Mouse (Mus musculus): ENCODE data around the gene Olfr211. TPM values are rescaled to one million over a fixed set of nuclear protein-coding genes. Genes with fewer than 3 reads are reported as not detected.
A peak's percentile ranks its signal among the peaks of the same experiment; 100 is the strongest.

The Olfr211 gene
- polyA plus RNA-seq (2014; fragmentation: Nextera tagmentation; extraction: Ambion mirVana) = not detected in 2 replicates

- 68% methylated on average over 4 of the region's 4 CpGs for WGBS
- H3K4me3 ChIP-seq (ENCODE audit: low read depth, low read length) = no peak within 1 kb of the TSS
- ATAC-seq (no peak), DNase-seq (ENCODE audit: low spot score) (peak; percentile 4)
- H3K9ac ChIP-seq (ENCODE audit: low read length) = no peak within 1 kb of the TSS
- H3K9me3 ChIP-seq (replicated peaks; ENCODE audit: control insufficient read depth, low read length) = no peaks in the 10 kb centered on the region
- no peaks in the 10 kb centered on the region for H3K27me3 ChIP-seq (replicated peaks; ENCODE audit: control insufficient read depth, insufficient read depth, low read length)
- H3K36me3 ChIP-seq (ENCODE audit: control insufficient read depth, insufficient read depth, low read length) = no peaks in the 10 kb centered on the region
- H3K4me2 ChIP-seq (ENCODE audit: low read length) = no peak within 1 kb of the TSS
- H3K4me1 ChIP-seq (ENCODE audit: control insufficient read depth, insufficient read depth, low read length) = no peaks in the 10 kb centered on the region
- H3K27ac ChIP-seq (ENCODE audit: low read depth, low read length) = no peak within 1 kb of the TSS
Measured at GRCm38 (mm10) chr6:116488791-116489190, at the start of gene Olfr211. Olfr211 (plus strand) TSS chr6:116489091.

GRCm38 (mm10) chr6:116439531-116439930 is 49.4 kb upstream of the Olfr211 start:
- no peak overlapping the region for H3K4me3 ChIP-seq (ENCODE audit: low read depth, low read length)
- no peaks in the 10 kb centered on the region for H3K9me3 ChIP-seq (replicated peaks; ENCODE audit: control insufficient read depth, low read length)
- no peak overlapping the region for H3K4me2 ChIP-seq (ENCODE audit: low read length)
- H3K9ac ChIP-seq (ENCODE audit: low read length) = no peak overlapping the region
- ATAC-seq (no peak), DNase-seq (ENCODE audit: low spot score) (no peak)
- 91% methylated on average over 6 of the region's 6 CpGs for WGBS
- no peak overlapping the region for H3K27ac ChIP-seq (ENCODE audit: low read depth, low read length)
- H3K27me3 ChIP-seq (replicated peaks; ENCODE audit: control insufficient read depth, insufficient read depth, low read length) = no peaks in the 10 kb centered on the region
- no peaks in the 10 kb centered on the region for H3K36me3 ChIP-seq (ENCODE audit: control insufficient read depth, insufficient read depth, low read length)
- H3K4me1 ChIP-seq (ENCODE audit: control insufficient read depth, insufficient read depth, low read length) = no peaks in the 10 kb centered on the region

DNA sequence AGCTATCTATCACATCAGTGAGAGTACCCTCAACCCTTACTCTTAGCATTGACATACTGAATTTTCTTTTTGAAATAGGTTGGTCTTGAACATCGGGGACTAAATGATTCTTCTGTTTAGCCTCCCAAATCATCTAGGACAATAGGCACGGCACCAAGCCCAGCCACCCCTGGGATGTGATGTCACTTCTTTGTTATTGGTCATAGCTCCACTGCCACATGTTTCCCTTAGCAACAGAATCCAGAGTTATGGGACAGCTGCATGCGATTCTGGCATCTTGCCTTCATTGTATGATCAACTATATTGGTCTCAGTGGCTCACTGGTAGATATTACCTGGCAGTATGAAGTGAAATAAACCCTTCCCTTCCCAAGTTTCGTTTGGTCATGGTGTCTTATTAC is 48.4 kb upstream of the Olfr211 start:
- no peak overlapping the region for H3K9ac ChIP-seq (ENCODE audit: low read length)
- no peaks in the 10 kb centered on the region for H3K27me3 ChIP-seq (replicated peaks; ENCODE audit: control insufficient read depth, insufficient read depth, low read length)
- no peak overlapping the region for H3K4me2 ChIP-seq (ENCODE audit: low read length)
- H3K36me3 ChIP-seq (ENCODE audit: control insufficient read depth, insufficient read depth, low read length) = no peaks in the 10 kb centered on the region
- DNase-seq (ENCODE audit: low spot score) (no peak), ATAC-seq (no peak)
- 74% methylated on average over 4 of the region's 4 CpGs for WGBS
- no peaks in the 10 kb centered on the region for H3K9me3 ChIP-seq (replicated peaks; ENCODE audit: control insufficient read depth, low read length)
- no peaks in the 10 kb centered on the region for H3K4me1 ChIP-seq (ENCODE audit: control insufficient read depth, insufficient read depth, low read length)
- no peak overlapping the region for H3K27ac ChIP-seq (ENCODE audit: low read depth, low read length)
- H3K4me3 ChIP-seq (ENCODE audit: low read depth, low read length) = no peak overlapping the region

- no peaks in the 10 kb centered on the region for H3K36me3 ChIP-seq (ENCODE audit: control insufficient read depth, insufficient read depth, low read length)
- 85% methylated on average over 4 of the region's 4 CpGs for WGBS
- ATAC-seq = no peak
- H3K4me2 ChIP-seq (ENCODE audit: low read length) = no peak overlapping the region
- no peaks in the 10 kb centered on the region for H3K4me1 ChIP-seq (ENCODE audit: control insufficient read depth, insufficient read depth, low read length)
- DNase-seq (ENCODE audit: low spot score) = no peak
- no peaks in the 10 kb centered on the region for H3K27me3 ChIP-seq (replicated peaks; ENCODE audit: control insufficient read depth, insufficient read depth, low read length)
- H3K27ac ChIP-seq (ENCODE audit: low read depth, low read length) = no peak overlapping the region
- H3K4me3 ChIP-seq (ENCODE audit: low read depth, low read length) = no peak overlapping the region
- H3K9me3 ChIP-seq (replicated peaks; ENCODE audit: control insufficient read depth, low read length) = no peaks in the 10 kb centered on the region
- no peak overlapping the region for H3K9ac ChIP-seq (ENCODE audit: low read length)
Measured at GRCm38 (mm10) chr6:116440849-116441248, 48.0 kb upstream of the Olfr211 start.

DNA sequence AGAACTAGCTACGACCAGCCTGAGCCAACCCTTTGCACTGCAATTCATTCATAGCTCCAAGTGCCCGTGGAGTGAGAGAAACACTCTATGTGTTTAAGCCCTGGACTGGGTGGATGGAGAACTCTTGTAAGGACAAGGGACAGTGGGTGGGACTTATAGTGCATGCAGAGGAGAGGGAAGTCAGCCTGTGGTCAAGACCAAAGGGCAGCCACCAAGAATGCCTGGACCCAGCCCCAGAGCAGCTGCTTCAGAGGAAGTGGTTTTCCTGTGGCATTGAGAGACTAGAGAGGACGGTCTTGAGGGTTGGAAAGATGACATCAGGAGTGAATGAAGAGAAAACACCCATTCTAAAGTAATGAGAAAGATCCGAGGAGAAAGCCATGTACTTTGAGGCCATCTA is 33.1 kb upstream of the Olfr211 start:
- DNase-seq (ENCODE audit: low spot score) = no peak
- Histone ChIP-seq H3K9ac (ENCODE audit: low read length) (no peak overlapping the region), H3K4me1 (ENCODE audit: control insufficient read depth, insufficient read depth, low read length) (peaks cover under 1% of the 10 kb centered on the region; the same call in 1 of the 2 replicates), H3K9me3 (replicated peaks; ENCODE audit: control insufficient read depth, low read length) (no peaks in the 10 kb centered on the region), H3K27me3 (replicated peaks; ENCODE audit: control insufficient read depth, insufficient read depth, low read length) (0 out of 2 replicates have a peak, but pooled peaks cover 8% of the 10 kb centered on the region), H3K4me2 (ENCODE audit: low read length) (no peak overlapping the region), H3K36me3 (ENCODE audit: control insufficient read depth, insufficient read depth, low read length) (no peaks in the 10 kb centered on the region), H3K4me3 (ENCODE audit: low read depth, low read length) (no peak overlapping the region), H3K27ac (ENCODE audit: low read depth, low read length) (no peak overlapping the region)
- WGBS = 79% methylated on average over 4 of the region's 4 CpGs
- ATAC-seq = no peak

DNA sequence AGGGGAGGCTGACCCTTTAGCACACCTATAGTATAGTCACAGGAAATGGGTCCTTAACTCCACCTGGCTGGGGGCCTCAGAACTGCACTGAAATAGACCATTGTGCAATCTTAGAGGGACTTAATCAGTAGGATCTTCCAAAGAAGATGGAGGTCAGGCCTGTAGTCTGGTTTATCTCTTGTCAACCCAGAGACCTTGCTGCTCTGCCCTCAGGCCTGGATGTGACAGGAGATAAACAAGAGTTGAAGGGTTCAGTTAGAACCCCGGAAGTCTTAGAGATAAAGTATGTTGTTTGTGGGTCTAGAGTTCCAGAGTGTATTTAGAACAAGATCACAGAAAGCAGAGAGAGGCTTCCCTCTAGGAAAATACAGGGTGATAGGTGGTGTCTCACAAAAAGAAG is 32.4 kb upstream of the Olfr211 start:
- ATAC-seq = no peak
- 100% methylated on average over 1 of the region's 1 CpGs for WGBS

GRCm38 (mm10) chr6:116458728-116459127 is 30.2 kb upstream of the Olfr211 start:
- Histone ChIP-seq H3K9me3 (replicated peaks; ENCODE audit: control insufficient read depth, low read length) (no peaks in the 10 kb centered on the region), H3K36me3 (ENCODE audit: control insufficient read depth, insufficient read depth, low read length) (no peaks in the 10 kb centered on the region), H3K27ac (ENCODE audit: low read depth, low read length) (no peak overlapping the region), H3K4me2 (ENCODE audit: low read length) (no peak overlapping the region), H3K4me1 (ENCODE audit: control insufficient read depth, insufficient read depth, low read length) (peaks cover 4% of the 10 kb centered on the region; the same call in 1 of the 2 replicates), H3K27me3 (replicated peaks; ENCODE audit: control insufficient read depth, insufficient read depth, low read length) (0 out of 2 replicates have a peak, but pooled peaks cover 8% of the 10 kb centered on the region), H3K9ac (ENCODE audit: low read length) (no peak overlapping the region), H3K4me3 (ENCODE audit: low read depth, low read length) (no peak overlapping the region)
- ATAC-seq (no peak), DNase-seq (ENCODE audit: low spot score) (no peak)
- WGBS = 70% methylated on average over 4 of the region's 4 CpGs

More for the DNA sequence above, 32.4 kb upstream of the Olfr211 start:
- H3K4me1 ChIP-seq (ENCODE audit: control insufficient read depth, insufficient read depth, low read length) = peaks cover 4% of the 10 kb centered on the region; the same call in 1 of the 2 replicates
- no peak overlapping the region for H3K4me3 ChIP-seq (ENCODE audit: low read depth, low read length)
- H3K27ac ChIP-seq (ENCODE audit: low read depth, low read length) = no peak overlapping the region
- H3K36me3 ChIP-seq (ENCODE audit: control insufficient read depth, insufficient read depth, low read length) = no peaks in the 10 kb centered on the region
- no peak for DNase-seq (ENCODE audit: low spot score)
- H3K9me3 ChIP-seq (replicated peaks; ENCODE audit: control insufficient read depth, low read length) = no peaks in the 10 kb centered on the region
- H3K27me3 ChIP-seq (replicated peaks; ENCODE audit: control insufficient read depth, insufficient read depth, low read length) = 0 out of 2 replicates have a peak, but pooled peaks cover 8% of the 10 kb centered on the region
- no peak overlapping the region for H3K4me2 ChIP-seq (ENCODE audit: low read length)
- no peak overlapping the region for H3K9ac ChIP-seq (ENCODE audit: low read length)

GRCm38 (mm10) chr6:116459232-116459631 is 29.7 kb upstream of the Olfr211 start:
- Histone ChIP-seq H3K27ac (ENCODE audit: low read depth, low read length) (no peak overlapping the region), H3K27me3 (replicated peaks; ENCODE audit: control insufficient read depth, insufficient read depth, low read length) (0 out of 2 replicates have a peak, but pooled peaks cover 8% of the 10 kb centered on the region), H3K9ac (ENCODE audit: low read length) (no peak overlapping the region), H3K36me3 (ENCODE audit: control insufficient read depth, insufficient read depth, low read length) (no peaks in the 10 kb centered on the region), H3K4me3 (ENCODE audit: low read depth, low read length) (no peak overlapping the region), H3K4me1 (ENCODE audit: control insufficient read depth, insufficient read depth, low read length) (peaks cover 4% of the 10 kb centered on the region; the same call in 1 of the 2 replicates), H3K9me3 (replicated peaks; ENCODE audit: control insufficient read depth, low read length) (no peaks in the 10 kb centered on the region), H3K4me2 (ENCODE audit: low read length) (no peak overlapping the region)
- DNase-seq (ENCODE audit: low spot score) = no peak
- WGBS = 73% methylated on average over 2 of the region's 2 CpGs
- no peak for ATAC-seq

- Histone ChIP-seq H3K27ac (ENCODE audit: low read depth, low read length) (no peak within 1 kb of the TSS), H3K9ac (ENCODE audit: low read length) (peak within 1 kb of the TSS; percentile 41; the same call in 1 of the 2 replicates), H3K9me3 (replicated peaks; ENCODE audit: control insufficient read depth, low read length) (no peaks in the 10 kb centered on the region), H3K4me3 (ENCODE audit: low read depth, low read length) (peak within 1 kb of the TSS; percentile 23), H3K4me2 (ENCODE audit: low read length) (peak within 1 kb of the TSS; percentile 59), H3K27me3 (replicated peaks; ENCODE audit: control insufficient read depth, insufficient read depth, low read length) (0 out of 2 replicates have a peak, but pooled peaks cover 8% of the 10 kb centered on the region), H3K36me3 (ENCODE audit: control insufficient read depth, insufficient read depth, low read length) (no peaks in the 10 kb centered on the region), H3K4me1 (ENCODE audit: control insufficient read depth, insufficient read depth, low read length) (peaks cover 4% of the 10 kb centered on the region; the same call in 1 of the 2 replicates)
- WGBS = 3% methylated on average over 43 of the region's 43 CpGs
- DNase-seq (ENCODE audit: low spot score) (no peak), ATAC-seq (peak; percentile 44; the same call in 1 of the 2 replicates)
Measured at GRCm38 (mm10) chr6:116460544-116461283, 28.2 kb upstream of the Olfr211 start, which contains the start of gene Alox5. Alox5 (minus strand) TSS chr6:116461178.
